5 mouse cellular contexts compared by ENCODE assay signal in the genomic region with DNA sequence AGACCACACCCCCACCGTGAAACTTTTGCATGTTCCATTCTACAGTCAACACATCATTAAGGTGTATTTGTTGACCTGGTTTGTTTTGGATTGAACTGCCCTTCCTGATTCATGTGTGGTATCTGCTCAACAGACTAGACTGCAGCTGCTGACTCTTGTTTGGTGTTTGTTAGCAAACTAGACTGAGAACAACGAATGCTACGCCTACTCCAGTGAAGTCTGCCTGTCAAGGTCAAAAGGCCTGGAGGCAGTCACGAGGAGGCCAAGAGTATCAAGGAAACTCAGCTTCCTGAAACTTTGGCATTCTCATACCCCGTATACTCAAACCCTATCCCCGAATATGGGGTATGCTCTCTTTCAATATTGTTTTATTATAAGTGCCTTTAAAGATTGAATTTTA.
A peak's percentile ranks its signal among the peaks of the same experiment; 100 is the strongest.
DNase-seq lines count a peak whose midpoint lies in the region; TF ChIP-seq lines count a peak whose summit lies in the region.
"Not testable (repeated sequence)": the region's sequence is repeated elsewhere in the genome, so short reads cannot be mapped to it uniquely, and the experiment has no call there.

No protein-coding gene starts in this region.

- peak; percentile 6 for DNase-seq in ES-CJ7 (ENCODE audit: low read depth, low spot score)
- peak; percentile 57 for DNase-seq in R1 (ENCODE audit: low read depth, low spot score)
- peak; percentile 67 for DNase-seq in ZHBTc4 (ENCODE audit: low read depth, low spot score)
- DNase-seq in heart, adult 11 months = peak; percentile 40

- TF ChIP-seq POLR2A in ES-Bruce4 (IDR thresholded peaks at IDR 0.05; ENCODE audit: insufficient read depth, low read length) = not testable (repeated sequence)

- 0 out of 2 replicates have a peak, but pooled peaks have one; percentile 14 for TF ChIP-seq EP300 in ES-Bruce4 (IDR thresholded peaks at IDR 0.05; ENCODE audit: insufficient read depth, low read depth, low read length)

- not testable (repeated sequence) for H3K4me1 ChIP-seq in ES-Bruce4 (ENCODE audit: control insufficient read depth, insufficient read depth, low read length)

- not testable (repeated sequence) for H3K27ac ChIP-seq in ES-Bruce4 (ENCODE audit: insufficient read depth, low read length)

- H3K27me3 ChIP-seq in ES-Bruce4 (ENCODE audit: control insufficient read depth, insufficient read depth, low read length, poor library complexity, severe bottlenecking) = not testable (repeated sequence)

- not testable (repeated sequence) for H3K9ac ChIP-seq in ES-Bruce4 (ENCODE audit: low read depth, poor library complexity, severe bottlenecking)

- not testable (repeated sequence) for H3K36me3 ChIP-seq in ES-Bruce4 (ENCODE audit: control insufficient read depth, insufficient read depth, low read length, poor library complexity, severe bottlenecking)

- not testable (repeated sequence) for H3K9me3 ChIP-seq in ES-Bruce4 (replicated peaks; ENCODE audit: control insufficient read depth, insufficient read depth, low read length, poor library complexity, severe bottlenecking)

- not testable (repeated sequence) for H3K4me3 ChIP-seq in ES-Bruce4 (ENCODE audit: low read depth, low read length)

- not testable (repeated sequence) for TF ChIP-seq CTCF in ES-Bruce4 (IDR thresholded peaks at IDR 0.05; ENCODE audit: low read depth, low read length)

Comparison
In these comparisons a context has a peak if more than half of its experiments do, and no peak if none do; other contexts are left out.
1. DNase-seq: peak in every context shown above with its lines; median percentile 67 in ZHBTc4; 57 in R1; 40 in heart, adult 11 months; 6 in ES-CJ7.